Mouse (Mus musculus): ENCODE measurements at regions not wholly inside any gene's neighbourhood (a gene's known extent, or its start where the extent isn't known, plus 50 kb on each side); places are given as distances from the start of the nearest gene placed in this dataset.

DNA sequence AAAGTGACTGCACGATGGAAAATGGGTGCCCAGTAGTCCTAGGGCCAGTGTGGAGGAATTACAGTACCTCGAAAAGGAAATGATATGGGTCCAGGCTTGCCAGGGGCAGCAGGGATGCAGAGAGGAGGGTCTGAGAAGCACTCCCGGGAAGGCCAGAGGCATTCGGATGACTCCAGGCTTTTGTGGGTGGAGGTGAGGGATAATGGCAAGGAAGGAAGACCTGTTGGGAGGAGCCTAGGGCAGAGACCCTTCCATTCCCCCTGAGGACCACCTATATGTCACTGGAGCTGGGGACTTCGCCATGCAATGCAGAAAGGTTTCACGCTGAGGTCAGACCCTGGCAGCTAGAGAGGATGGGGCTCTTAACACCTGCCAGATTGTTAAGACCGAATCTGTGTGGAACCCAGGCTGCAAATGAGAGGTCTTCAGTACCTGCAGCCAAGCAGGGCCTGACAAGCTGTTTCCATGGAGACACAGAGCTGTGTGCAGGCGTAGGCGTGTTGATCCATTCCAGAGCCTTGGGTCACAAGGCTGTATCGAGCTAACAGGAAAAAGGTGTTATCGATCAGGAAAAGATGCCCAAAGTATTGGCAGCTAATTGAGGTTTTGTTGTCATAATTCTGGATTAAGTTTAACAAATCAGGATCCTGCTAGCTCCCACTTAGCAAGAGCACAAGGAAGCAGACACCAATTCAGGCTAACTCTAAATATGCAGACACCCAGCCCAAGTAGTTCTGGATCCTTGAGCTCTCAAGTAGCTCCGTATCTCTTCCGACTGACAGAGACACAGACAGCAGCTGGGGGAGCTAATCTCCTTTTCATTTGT, 59.2 kb upstream of the Mkln1 start:
- in situ Hi-C loops (cut with MboI; ENCODE audit: low pct_unique_long_range_greater_than_20kb in 1 of 2, low sequenced_read_pairs in 2 of 2, unreplicated experiment in 1 of 2), result no loop called here

DNA sequence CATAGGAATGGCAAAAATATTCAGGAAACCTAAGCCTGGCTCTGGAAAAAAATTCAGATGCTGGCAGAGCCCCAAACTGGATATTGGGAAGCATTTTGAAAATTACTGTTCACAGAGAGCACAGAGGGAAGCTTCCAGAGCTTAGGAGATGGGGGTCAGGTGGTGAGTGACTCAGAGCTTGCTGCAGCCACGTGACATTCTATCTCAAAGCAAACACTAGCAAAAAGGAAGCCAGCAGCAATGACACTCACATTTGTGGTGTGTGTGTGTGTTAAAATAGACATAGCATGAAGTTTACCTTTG, 58.6 kb upstream of the Mkln1 start:
- in situ Hi-C loops (cut with MboI; ENCODE audit: low pct_unique_long_range_greater_than_20kb in 1 of 2, low sequenced_read_pairs in 2 of 2, unreplicated experiment in 1 of 2), result no loop called here

DNA sequence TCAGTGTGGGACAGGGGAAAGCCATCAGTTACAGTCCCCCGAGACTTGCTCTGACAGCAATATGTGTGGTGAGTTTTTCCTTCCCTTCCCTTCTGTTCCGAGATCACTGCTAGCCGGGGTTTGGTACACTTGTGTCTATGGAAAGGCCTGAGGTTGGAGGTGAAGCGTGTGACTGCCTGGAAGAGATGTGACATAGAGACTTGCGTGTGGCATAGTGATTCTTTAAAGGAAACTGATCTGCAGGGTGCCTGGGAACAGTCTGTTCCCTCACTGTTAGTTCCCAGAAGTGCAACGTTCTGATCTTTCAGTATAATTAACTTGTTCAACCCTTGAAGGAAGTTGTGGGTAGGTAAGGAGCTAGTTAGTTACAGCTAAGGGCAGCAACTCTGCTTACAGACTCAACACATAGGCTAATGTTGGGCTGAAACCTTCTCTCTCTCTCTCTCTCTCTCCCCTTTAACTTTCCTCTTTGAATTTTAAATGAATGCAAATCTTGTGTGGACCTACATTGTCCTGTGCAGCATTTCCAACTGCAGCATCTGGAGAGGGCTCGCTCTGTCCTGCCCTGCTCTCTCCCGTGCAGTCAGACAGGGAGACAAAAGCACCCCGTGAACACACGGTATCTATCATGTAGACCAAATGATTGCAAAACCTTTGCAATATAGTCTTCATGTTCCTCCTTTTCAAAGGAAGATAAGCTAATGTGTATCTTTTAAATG, 53.0 kb upstream of the Mkln1 start:
- in situ Hi-C loops (cut with MboI; ENCODE audit: low pct_unique_long_range_greater_than_20kb in 1 of 2, low sequenced_read_pairs in 2 of 2, unreplicated experiment in 1 of 2), result no loop called here

DNA sequence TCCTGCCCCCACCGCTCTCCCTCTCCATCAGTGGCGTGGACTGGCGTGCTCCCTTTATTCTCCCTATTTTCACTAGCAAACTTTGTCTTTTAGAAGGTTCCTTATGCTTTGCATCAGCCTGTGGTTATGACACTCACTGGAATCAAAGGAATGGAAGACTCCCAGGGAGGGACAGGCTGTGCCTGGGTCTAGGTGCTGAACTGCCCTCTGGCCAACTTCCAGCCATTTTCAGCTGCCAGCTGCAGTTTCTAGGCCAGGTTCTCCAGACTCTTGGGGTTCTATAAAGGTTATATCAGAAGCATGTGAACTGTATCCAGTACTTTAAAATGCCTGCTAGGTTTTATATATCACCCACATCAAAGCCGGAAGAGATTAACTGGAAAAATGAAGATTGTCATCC, 50.2 kb upstream of the Mkln1 start:
- in situ Hi-C loops (cut with MboI; ENCODE audit: low pct_unique_long_range_greater_than_20kb in 1 of 2, low sequenced_read_pairs in 2 of 2, unreplicated experiment in 1 of 2), result no loop called here

All from mouse embryonic stem cell (cell line).